Comparison of ENCODE assay signal across 8 mouse cellular contexts in the genomic region with DNA sequence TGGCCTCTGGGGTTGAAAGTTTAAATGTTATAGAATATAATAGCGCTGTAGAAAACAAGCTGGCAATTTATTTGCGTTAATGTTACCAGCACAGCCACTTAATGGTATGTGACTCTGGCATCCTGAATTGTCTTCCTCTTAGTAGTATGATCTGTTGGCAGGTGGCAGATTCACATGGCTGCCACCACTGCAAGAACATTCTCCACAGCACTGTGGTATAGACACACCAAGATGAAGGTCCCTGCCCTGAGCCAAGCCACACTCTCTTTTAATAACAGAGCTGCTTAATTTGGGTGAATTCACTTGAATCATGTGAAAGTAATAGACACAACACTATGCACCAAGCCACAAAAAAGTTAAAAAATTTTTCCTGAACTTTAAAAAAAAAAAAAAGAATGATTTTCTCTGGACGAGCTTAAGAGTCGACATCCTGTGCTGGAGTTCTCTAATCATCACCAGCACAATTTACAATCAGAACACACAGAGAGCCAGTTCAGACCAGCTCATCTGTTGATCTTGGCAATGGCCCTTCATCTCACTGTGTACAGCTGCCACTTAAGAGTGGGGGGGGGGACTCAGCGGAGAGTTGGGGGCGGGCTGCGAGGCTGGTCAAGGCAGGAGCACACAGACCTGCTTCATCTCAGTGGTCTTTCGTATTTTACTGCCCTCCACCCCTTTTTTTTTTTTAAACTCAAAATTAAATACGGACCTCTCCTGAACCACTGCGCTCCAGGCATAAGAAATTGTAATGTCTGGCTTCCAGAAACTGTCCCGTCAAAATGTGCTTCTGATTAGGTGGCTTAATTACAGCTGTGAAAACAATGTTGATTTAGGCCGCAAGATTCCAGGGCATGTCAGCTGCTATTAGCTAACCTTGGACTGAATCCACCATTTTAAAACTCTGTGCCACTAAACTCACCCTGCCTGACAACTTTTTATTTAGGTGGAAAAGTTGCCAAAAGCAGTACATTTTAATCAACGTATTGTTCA.
DNase-seq lines count a peak whose midpoint lies in the region; ATAC-seq and TF ChIP-seq lines count a peak whose summit lies in the region.

No protein-coding gene starts in this region.

- no peak overlapping the region for H3K4me3 ChIP-seq in embryonic facial prominence, embryonic 10.5 days
- H3K4me3 ChIP-seq in heart, postnatal 0 days (ENCODE audit: low read depth, low read length): no peak overlapping the region
- H3K4me3 ChIP-seq in limb, embryonic 10.5 days: no peak overlapping the region

- H3K9me3 ChIP-seq in embryonic facial prominence, embryonic 10.5 days: no peaks in the 10 kb centered on the region
- H3K9me3 ChIP-seq in heart, postnatal 0 days (replicated peaks; ENCODE audit: control insufficient read depth, low read length): no peaks in the 10 kb centered on the region
- H3K9me3 ChIP-seq in limb, embryonic 10.5 days (replicated peaks): no peaks in the 10 kb centered on the region

- no peaks in the 10 kb centered on the region for H3K36me3 ChIP-seq in embryonic facial prominence, embryonic 10.5 days (replicated peaks)
- H3K36me3 ChIP-seq in heart, postnatal 0 days (replicated peaks; ENCODE audit: control insufficient read depth, insufficient read depth, low read length): no peaks in the 10 kb centered on the region
- no peaks in the 10 kb centered on the region for H3K36me3 ChIP-seq in limb, embryonic 10.5 days

- H3K4me2 ChIP-seq in heart, postnatal 0 days (ENCODE audit: low read depth, low read length): no peak overlapping the region

- TF ChIP-seq EP300 in heart, postnatal 0 days (IDR thresholded peaks at IDR 0.05; ENCODE audit: low read depth): no peak

- peaks cover 30% of the 10 kb centered on the region for H3K4me1 ChIP-seq in embryonic facial prominence, embryonic 10.5 days
- no peaks in the 10 kb centered on the region for H3K4me1 ChIP-seq in heart, postnatal 0 days (ENCODE audit: control insufficient read depth, insufficient read depth)
- H3K4me1 ChIP-seq in limb, embryonic 10.5 days: peaks cover 37% of the 10 kb centered on the region

- ATAC-seq in cerebellum, adult (ENCODE audit: insufficient number of reproducible peaks, low FRiP score, low TSS enrichment): no peak
- ATAC-seq in heart, postnatal 0 days (ENCODE audit: insufficient read depth, low read depth): peak; percentile 70
- no peak for ATAC-seq in frontal cortex, adult (ENCODE audit: low TSS enrichment)

- TF ChIP-seq CTCF in heart, postnatal 0 days (IDR thresholded peaks at IDR 0.05; ENCODE audit: low read depth): no peak

- H3K9ac ChIP-seq in heart, postnatal 0 days (replicated peaks; ENCODE audit: low read depth, low read length): no peak overlapping the region

- peak overlapping the region; percentile 52 for H3K27ac ChIP-seq in embryonic facial prominence, embryonic 10.5 days (replicated peaks)
- no peak overlapping the region for H3K27ac ChIP-seq in heart, postnatal 0 days (ENCODE audit: low read depth)
- H3K27ac ChIP-seq in limb, embryonic 10.5 days: peak overlapping the region; percentile 67

- no peaks in the 10 kb centered on the region for H3K27me3 ChIP-seq in embryonic facial prominence, embryonic 10.5 days (replicated peaks; ENCODE audit: low read depth, poor library complexity, severe bottlenecking)
- no peaks in the 10 kb centered on the region for H3K27me3 ChIP-seq in heart, postnatal 0 days (ENCODE audit: control insufficient read depth, insufficient read depth, low read length)
- no peaks in the 10 kb centered on the region for H3K27me3 ChIP-seq in limb, embryonic 10.5 days (ENCODE audit: low read depth, poor library complexity, severe bottlenecking)

- peak; percentile 31 to 38 for DNase-seq in cerebellum, postnatal 14 days
- DNase-seq in embryonic facial prominence, embryonic 10.5 days (ENCODE audit: low spot score): peak; percentile 85
- peak; percentile 50 for DNase-seq in heart, postnatal 0 days (ENCODE audit: low spot score)
- DNase-seq in limb, embryonic 10.5 days (ENCODE audit: low spot score): peak; percentile 67
- no peak for DNase-seq in adrenal gland, postnatal 4 days (ENCODE audit: low spot score in 2 of 2)
- no peak for DNase-seq in cerebellum, adult 8-10 months

- 32% methylated on average over 13 of the region's 13 CpGs for WGBS in embryonic facial prominence, embryonic 10.5 days
- WGBS in heart, postnatal 0 days: 64% methylated on average over 13 of the region's 13 CpGs
- 26% methylated on average over 13 of the region's 13 CpGs for WGBS in limb, embryonic 10.5 days

Comparison
In these comparisons a context has a peak if more than half of its experiments do, and no peak if none do; other contexts are left out.
1. DNase-seq: peak in cerebellum, postnatal 14 days (2 of 2), embryonic facial prominence, embryonic 10.5 days (single experiment), heart, postnatal 0 days (single experiment) and limb, embryonic 10.5 days (single experiment); none in adrenal gland, postnatal 4 days (0 of 2) and cerebellum, adult 8-10 months (single experiment).